Mouse (Mus musculus): ENCODE data around the gene Mip. TPM values are rescaled to one million over a fixed set of nuclear protein-coding genes. Genes with fewer than 3 reads are reported as not detected.

Gene Mip
- polyA plus RNA-seq, 1 experiment from 2014 or later, result not detected

GRCm38 (mm10) chr10:128230582-128230981 is 4.9 kb downstream of the Mip start:
- peaks cover 12% of the 10 kb centered on the region for H3K4me1 ChIP-seq (replicated peaks)
- H3K27me3 ChIP-seq (replicated peaks), result no peaks in the 10 kb centered on the region; the same call in 1 of the 2 replicates
- peak overlapping the region; percentile 55; the same call in 1 of the 2 replicates for H3K9ac ChIP-seq
- no peaks in the 10 kb centered on the region for H3K9me3 ChIP-seq (replicated peaks)
- no peaks in the 10 kb centered on the region for H3K36me3 ChIP-seq
- H3K4me2 ChIP-seq, result peak overlapping the region; percentile 80; the same call in 1 of the 2 replicates
- no peak for ATAC-seq (ENCODE audit: insufficient number of reproducible peaks, low FRiP score)
- no peak overlapping the region for H3K27ac ChIP-seq (ENCODE audit: poor library complexity, severe bottlenecking)
- WGBS, result 80% methylated on average over 12 of the region's 12 CpGs
- H3K4me3 ChIP-seq, result no peak overlapping the region

GRCm38 (mm10) chr10:128231146-128231545 is 5.5 kb downstream of the Mip start:
- WGBS, result 22% methylated on average over 5 of the region's 5 CpGs
- Histone ChIP-seq H3K27ac (ENCODE audit: poor library complexity, severe bottlenecking) (peak overlapping the region; percentile 90; the same call in 1 of the 2 replicates), H3K27me3 (replicated peaks) (no peaks in the 10 kb centered on the region; the same call in 1 of the 2 replicates), H3K4me3 (peak overlapping the region; percentile 82), H3K36me3 (no peaks in the 10 kb centered on the region), H3K9ac (peak overlapping the region; percentile 55), H3K4me1 (replicated peaks) (peaks cover 12% of the 10 kb centered on the region), H3K9me3 (replicated peaks) (no peaks in the 10 kb centered on the region), H3K4me2 (peak overlapping the region; percentile 80)
- no peak for ATAC-seq (ENCODE audit: insufficient number of reproducible peaks, low FRiP score)

- Histone ChIP-seq H3K4me1 (replicated peaks) (peaks cover 12% of the 10 kb centered on the region), H3K4me2 (peak within 1 kb of the TSS; percentile 80), H3K27ac (ENCODE audit: poor library complexity, severe bottlenecking) (peak within 1 kb of the TSS; percentile 90), H3K9ac (peak within 1 kb of the TSS; percentile 93), H3K36me3 (no peaks in the 10 kb centered on the region), H3K4me3 (peak within 1 kb of the TSS; percentile 82), H3K27me3 (replicated peaks) (no peaks in the 10 kb centered on the region), H3K9me3 (replicated peaks) (no peaks in the 10 kb centered on the region)
- ATAC-seq (ENCODE audit: insufficient number of reproducible peaks, low FRiP score), result peak; percentile 92
- WGBS, result under 1% methylated on average over 58 of the region's 58 CpGs
These were observed 6.2 kb downstream of the Mip start, which contains the start of gene Timeless for GRCm38 (mm10) chr10:128231697-128232419. Gene Timeless (plus strand): TSS chr10:128232065.

GRCm38 (mm10) chr10:128232420-128232985 is 6.9 kb downstream of the Mip start:
- peak overlapping the region; percentile 80 for H3K4me2 ChIP-seq
- H3K27me3 ChIP-seq (replicated peaks), result no peaks in the 10 kb centered on the region
- peaks cover 13% of the 10 kb centered on the region for H3K4me1 ChIP-seq (replicated peaks)
- under 1% methylated on average over 14 of the region's 14 CpGs for WGBS
- H3K36me3 ChIP-seq, result no peaks in the 10 kb centered on the region
- peak; percentile 26 for ATAC-seq (ENCODE audit: insufficient number of reproducible peaks, low FRiP score)
- peak overlapping the region; percentile 90 for H3K27ac ChIP-seq (ENCODE audit: poor library complexity, severe bottlenecking)
- peak overlapping the region; percentile 82 for H3K4me3 ChIP-seq
- H3K9me3 ChIP-seq (replicated peaks), result no peaks in the 10 kb centered on the region
- peak overlapping the region; percentile 93 for H3K9ac ChIP-seq

- WGBS, result 75% methylated on average over 4 of the region's 4 CpGs
- Histone ChIP-seq H3K27ac (ENCODE audit: poor library complexity, severe bottlenecking) (no peak overlapping the region), H3K9me3 (replicated peaks) (no peaks in the 10 kb centered on the region), H3K9ac (no peak overlapping the region), H3K27me3 (replicated peaks) (no peaks in the 10 kb centered on the region), H3K36me3 (peaks cover 24% of the 10 kb centered on the region), H3K4me3 (no peak overlapping the region), H3K4me1 (replicated peaks) (peaks cover 13% of the 10 kb centered on the region), H3K4me2 (no peak overlapping the region)
- no peak for ATAC-seq (ENCODE audit: insufficient number of reproducible peaks, low FRiP score)
These were observed 10.7 kb downstream of the Mip start for GRCm38 (mm10) chr10:128236321-128236720.

- H3K4me3 ChIP-seq, result no peak overlapping the region
- peaks cover 10% of the 10 kb centered on the region for H3K4me1 ChIP-seq (replicated peaks)
- no peak for ATAC-seq (ENCODE audit: insufficient number of reproducible peaks, low FRiP score)
- no peak overlapping the region for H3K9ac ChIP-seq
- WGBS, result 81% methylated on average over 15 of the region's 15 CpGs
- H3K27me3 ChIP-seq (replicated peaks), result no peaks in the 10 kb centered on the region
- H3K27ac ChIP-seq (ENCODE audit: poor library complexity, severe bottlenecking), result no peak overlapping the region
- no peak overlapping the region for H3K4me2 ChIP-seq
- H3K9me3 ChIP-seq (replicated peaks), result no peaks in the 10 kb centered on the region
- H3K36me3 ChIP-seq, result peaks cover 40% of the 10 kb centered on the region
These were observed 12.3 kb downstream of the Mip start for GRCm38 (mm10) chr10:128237807-128238480.

- H3K9me3 ChIP-seq (replicated peaks), result no peaks in the 10 kb centered on the region
- ATAC-seq (ENCODE audit: insufficient number of reproducible peaks, low FRiP score), result no peak
- H3K4me2 ChIP-seq, result no peak overlapping the region
- H3K27ac ChIP-seq (ENCODE audit: poor library complexity, severe bottlenecking), result no peak overlapping the region
- H3K4me1 ChIP-seq (replicated peaks), result peaks cover 11% of the 10 kb centered on the region
- WGBS, result 82% methylated on average over 4 of the region's 4 CpGs
- no peaks in the 10 kb centered on the region for H3K27me3 ChIP-seq (replicated peaks)
- peaks cover 50% of the 10 kb centered on the region for H3K36me3 ChIP-seq
- H3K4me3 ChIP-seq, result no peak overlapping the region
- no peak overlapping the region for H3K9ac ChIP-seq
These were observed 13.5 kb downstream of the Mip start for GRCm38 (mm10) chr10:128239140-128239539.

GRCm38 (mm10) chr10:128240131-128240530 is 14.5 kb downstream of the Mip start:
- WGBS, result 68% methylated on average over 18 of the region's 18 CpGs
- no peak for ATAC-seq (ENCODE audit: insufficient number of reproducible peaks, low FRiP score)
- Histone ChIP-seq H3K9me3 (replicated peaks) (no peaks in the 10 kb centered on the region), H3K4me2 (no peak overlapping the region), H3K4me3 (no peak overlapping the region), H3K27ac (ENCODE audit: poor library complexity, severe bottlenecking) (no peak overlapping the region), H3K9ac (no peak overlapping the region), H3K4me1 (replicated peaks) (peaks cover 11% of the 10 kb centered on the region), H3K27me3 (replicated peaks) (no peaks in the 10 kb centered on the region), H3K36me3 (peaks cover 60% of the 10 kb centered on the region)

- Histone ChIP-seq H3K36me3 (peaks cover 85% of the 10 kb centered on the region), H3K27me3 (replicated peaks) (no peaks in the 10 kb centered on the region), H3K4me1 (replicated peaks) (peaks cover 10% of the 10 kb centered on the region; the same call in 1 of the 2 replicates), H3K4me2 (no peak overlapping the region), H3K9me3 (replicated peaks) (no peaks in the 10 kb centered on the region), H3K9ac (no peak overlapping the region), H3K27ac (ENCODE audit: poor library complexity, severe bottlenecking) (no peak overlapping the region), H3K4me3 (no peak overlapping the region)
- ATAC-seq (ENCODE audit: insufficient number of reproducible peaks, low FRiP score), result no peak
- WGBS, result 91% methylated on average over 8 of the region's 8 CpGs
These were observed 17.6 kb downstream of the Mip start for GRCm38 (mm10) chr10:128243252-128243651.

GRCm38 (mm10) chr10:128244121-128244520 is 18.5 kb downstream of the Mip start:
- no peak for ATAC-seq (ENCODE audit: insufficient number of reproducible peaks, low FRiP score)
- Histone ChIP-seq H3K4me3 (no peak overlapping the region), H3K27me3 (replicated peaks) (no peaks in the 10 kb centered on the region), H3K9ac (no peak overlapping the region), H3K36me3 (peaks cover 92% of the 10 kb centered on the region), H3K4me1 (replicated peaks) (peaks cover 10% of the 10 kb centered on the region; the same call in 1 of the 2 replicates), H3K27ac (ENCODE audit: poor library complexity, severe bottlenecking) (no peak overlapping the region), H3K9me3 (replicated peaks) (no peaks in the 10 kb centered on the region), H3K4me2 (no peak overlapping the region)
- 92% methylated on average over 15 of the region's 15 CpGs for WGBS
